Mouse (Mus musculus): ENCODE measurements around the gene Lmtk2.
A peak's percentile ranks its signal among the peaks of the same experiment; 100 is the strongest.

The Lmtk2 gene

GRCm38 (mm10) chr5:144112574-144113438 lies 12.6 kb downstream of the Lmtk2 start:
- no peak for DNase-seq

GRCm38 (mm10) chr5:144114068-144114467 lies 13.8 kb downstream of the Lmtk2 start:
- no peak for DNase-seq

- DNase-seq: no peak
Observed at GRCm38 (mm10) chr5:144114970-144115627, 14.9 kb downstream of the Lmtk2 start.

GRCm38 (mm10) chr5:144115628-144115977 lies 15.4 kb downstream of the Lmtk2 start:
- DNase-seq: no peak

DNA sequence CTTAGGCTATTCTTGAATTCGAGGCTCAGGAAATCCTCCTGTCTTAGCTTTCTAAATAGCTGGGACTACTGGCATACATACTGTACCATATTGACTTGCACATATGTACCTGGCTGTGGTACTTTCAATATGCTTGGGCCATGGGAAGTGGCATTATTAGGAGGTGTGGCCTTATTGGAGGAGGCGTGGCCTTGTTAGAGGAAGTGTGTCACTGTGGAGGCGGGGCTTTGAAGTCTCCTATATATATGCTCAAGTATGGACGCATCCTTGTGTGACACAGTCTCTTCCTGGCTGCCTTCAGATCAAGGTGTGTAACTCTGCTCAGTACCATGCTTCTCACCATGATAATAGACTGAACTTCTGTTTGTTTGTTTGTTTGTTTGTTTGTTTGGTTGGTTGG lies 18.0 kb downstream of the Lmtk2 start:
- DNase-seq: peak; percentile 58 to 64

DNA sequence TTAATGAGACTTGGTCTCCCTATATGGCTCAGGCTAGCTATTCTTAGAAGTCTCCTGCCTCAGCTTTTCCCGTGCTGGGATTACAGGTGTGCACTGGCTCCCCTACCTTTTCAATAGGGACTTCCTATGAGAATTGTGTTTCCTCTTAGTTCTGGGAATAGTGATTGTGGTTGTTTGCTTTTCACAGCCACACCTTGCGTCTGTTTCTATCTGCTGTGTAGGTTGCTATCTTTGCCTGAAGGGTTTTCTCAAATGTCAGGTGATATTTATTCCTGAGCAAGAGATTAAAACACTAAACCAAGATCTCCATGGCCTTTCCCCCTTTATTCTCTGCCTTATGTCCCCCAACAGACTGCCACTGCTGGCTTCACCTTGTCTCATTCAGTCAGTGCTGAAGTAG lies 19.1 kb downstream of the Lmtk2 start:
- DNase-seq: no peak

DNA sequence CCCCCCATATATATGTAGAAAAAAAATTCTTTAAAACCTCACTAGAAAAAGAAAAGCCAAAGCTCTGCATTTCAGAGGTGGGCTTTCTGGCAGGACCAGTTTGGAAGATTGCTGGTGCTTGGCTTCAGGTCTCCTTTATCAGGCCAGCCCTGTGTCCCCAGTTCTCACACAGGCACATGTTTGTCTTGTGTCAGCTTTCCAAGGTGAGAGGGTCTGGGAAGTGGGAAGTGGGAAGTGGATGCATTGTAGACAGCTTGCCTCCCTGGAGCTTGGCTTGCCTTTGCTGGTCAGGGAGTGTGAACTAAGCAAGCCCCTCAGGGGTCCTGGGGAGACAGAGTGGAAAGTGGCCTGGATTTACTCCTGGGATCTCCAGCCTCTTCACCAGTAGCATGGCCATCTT lies 21.3 kb downstream of the Lmtk2 start:
- DNase-seq: no peak

DNA sequence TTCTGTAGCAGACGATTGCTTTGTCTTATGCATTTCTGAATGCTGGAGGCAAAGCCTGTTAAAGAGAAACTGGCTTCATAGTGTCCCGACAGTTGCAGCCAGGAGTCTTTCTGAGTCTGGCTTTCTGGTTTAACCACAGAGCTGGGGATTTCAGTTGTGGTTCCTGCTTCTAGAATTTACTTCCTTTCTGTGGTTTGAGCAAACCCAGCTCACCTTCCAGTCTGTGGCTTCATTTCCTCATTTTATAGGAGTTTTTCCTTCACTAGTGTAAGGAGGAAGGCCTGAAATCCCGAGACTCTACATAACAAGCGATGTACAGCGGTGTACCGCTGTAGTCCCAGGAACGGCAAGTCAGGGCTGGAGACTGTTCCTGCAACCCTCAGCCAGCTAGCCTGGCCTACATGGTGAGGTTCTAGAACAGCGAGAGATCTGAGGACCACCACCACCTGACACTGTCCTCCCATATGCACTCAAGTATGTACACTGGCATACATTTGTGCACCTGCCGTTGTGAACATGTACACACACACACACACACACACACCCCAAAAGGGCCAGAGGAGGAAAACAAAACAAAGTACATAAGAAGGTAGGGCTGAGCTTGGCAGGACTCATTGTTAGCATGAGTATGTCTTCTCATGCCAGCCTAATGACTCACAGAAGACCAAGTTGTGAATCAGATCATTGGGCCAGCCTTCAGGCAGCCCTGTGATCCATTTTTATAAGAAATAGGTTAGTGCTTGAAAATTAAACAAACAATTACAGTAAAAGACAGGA lies 25.9 kb downstream of the Lmtk2 start:
- DNase-seq: peak; percentile 30 to 50

GRCm38 (mm10) chr5:144143531-144143930 lies 43.3 kb downstream of the Lmtk2 start:
- no peak for DNase-seq

DNA sequence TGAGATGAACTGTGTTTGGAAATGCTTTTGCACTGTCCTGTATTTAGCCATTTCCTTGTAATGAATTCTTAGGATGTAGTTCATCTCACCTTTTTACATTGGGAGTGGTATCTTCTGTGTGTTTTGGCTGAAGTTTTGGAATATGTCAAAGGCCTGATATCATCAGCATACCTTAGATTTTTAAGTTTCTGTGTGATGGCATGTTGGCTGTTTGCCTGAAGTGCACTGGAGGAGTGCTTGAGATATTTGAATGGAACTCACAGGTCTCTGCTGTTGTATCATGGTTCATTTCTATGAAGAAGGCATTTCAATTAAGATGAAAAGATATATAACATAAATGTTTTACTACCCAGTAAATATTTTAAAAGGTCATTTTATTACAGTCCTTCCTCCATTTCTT lies 46.7 kb downstream of the Lmtk2 start:
- no peak for DNase-seq

DNA sequence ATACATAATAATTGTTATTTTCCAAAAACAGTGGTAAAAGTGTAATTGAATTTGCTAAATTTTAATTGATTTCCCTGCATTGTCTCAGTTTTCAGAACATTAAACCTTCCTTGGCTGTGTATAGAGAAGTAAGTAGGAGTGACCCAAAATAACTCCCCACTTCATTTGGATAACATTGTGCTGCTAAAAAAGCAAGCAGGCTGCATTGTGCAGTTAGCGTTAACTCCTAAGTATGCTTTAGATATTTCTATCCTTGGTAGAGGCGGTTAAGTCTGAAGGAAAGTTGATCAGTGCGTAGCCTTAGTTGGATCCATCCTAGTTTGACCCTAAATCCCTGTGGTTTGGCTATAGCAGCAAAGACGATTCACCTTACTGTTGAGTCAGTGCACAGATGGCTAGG lies 49.3 kb downstream of the Lmtk2 start:
- DNase-seq: no peak

DNA sequence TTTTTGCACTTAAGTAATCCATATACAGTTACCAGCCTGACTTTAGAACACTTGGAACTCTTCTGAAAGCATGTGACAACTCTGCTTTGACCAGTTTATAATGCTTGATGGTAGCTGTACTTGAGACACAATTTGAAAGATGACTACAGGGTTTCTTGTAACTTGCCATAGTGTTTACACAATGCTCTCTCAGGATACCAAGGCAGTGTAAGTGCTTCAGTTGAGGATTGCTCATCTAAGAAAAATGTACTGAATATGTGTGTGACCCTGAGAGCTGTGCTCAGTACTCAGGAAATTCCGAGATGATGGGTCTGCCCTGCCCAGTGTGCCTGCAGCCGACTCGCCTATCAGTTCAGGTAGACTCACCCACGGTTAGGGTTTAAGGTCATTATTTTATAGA lies 51.0 kb downstream of the Lmtk2 start:
- DNase-seq: no peak

GRCm38 (mm10) chr5:144154528-144154927 lies 54.3 kb downstream of the Lmtk2 start:
- DNase-seq: peak; percentile 78 to 81

DNA sequence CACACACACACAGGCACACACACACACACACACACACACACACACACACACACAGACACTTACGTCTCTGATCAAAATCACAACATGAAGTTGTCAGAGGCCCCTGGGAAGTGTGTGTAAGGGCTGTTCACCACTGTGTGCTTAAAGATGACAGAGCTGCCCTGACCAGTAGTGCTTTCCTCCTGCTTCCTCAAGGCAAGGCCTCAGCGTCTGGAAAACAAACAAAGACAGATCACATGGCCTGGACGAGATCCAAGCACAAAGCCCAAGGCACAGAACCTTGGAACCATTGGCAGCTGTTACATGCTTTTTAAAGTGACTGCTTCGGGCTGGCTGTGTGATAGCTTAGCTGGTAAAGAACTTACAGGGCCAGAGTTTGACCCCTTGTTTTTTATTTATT lies 58.4 kb downstream of the Lmtk2 start:
- no peak for DNase-seq

DNA sequence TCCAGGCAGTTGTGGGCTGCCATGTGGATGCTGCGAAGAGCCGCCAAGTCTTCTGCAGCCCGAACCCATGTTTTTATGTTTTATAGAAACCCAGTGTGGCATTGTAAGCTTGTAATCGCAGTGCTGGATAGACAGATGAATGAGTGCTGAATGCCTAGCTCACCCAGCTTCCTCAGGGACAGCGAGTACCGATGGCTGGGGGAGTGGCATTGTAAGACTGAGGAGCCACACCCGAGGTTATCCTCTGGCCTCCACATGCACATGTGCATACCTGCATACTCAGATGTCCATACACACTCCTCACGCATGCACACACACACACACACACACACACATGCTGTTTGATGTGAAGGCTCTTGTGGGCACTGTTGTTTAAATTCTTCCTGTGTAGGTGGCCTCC lies 58.9 kb downstream of the Lmtk2 start:
- DNase-seq: no peak

DNA sequence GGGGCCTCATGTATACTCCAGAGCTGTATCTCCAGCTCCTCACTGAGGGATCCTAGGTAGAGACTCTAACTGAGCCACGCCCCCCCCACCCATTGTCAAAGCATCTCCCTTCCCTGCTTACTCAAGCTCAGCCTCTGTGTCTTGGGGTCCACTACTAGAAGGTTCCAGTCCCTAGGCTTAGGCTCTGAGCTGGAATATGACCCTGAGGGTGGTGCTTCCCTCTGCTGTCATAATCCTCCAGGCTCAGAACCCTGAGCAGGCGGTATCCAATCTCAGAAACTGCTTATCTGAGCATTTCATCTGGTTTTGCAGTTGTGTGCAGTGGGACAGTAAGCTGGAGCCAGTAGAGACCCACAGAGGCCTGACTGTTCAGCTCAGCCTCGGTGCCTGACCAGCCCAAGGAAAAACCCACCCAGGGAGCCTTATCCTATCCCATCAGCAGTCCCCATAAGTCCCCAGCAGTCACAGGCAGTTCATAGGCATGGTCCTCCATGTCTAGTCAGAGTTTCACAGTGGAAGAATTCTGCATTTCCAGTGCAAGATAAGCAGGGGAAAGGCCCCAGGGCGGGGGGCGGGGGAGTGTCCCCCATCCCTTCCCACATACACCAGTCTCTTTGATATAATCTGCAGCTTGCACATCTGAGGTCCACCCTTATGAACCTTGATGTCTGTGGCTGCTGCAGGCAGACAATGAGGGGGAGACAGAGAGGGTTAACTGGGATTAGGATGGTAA lies 62.0 kb downstream of the Lmtk2 start:
- no peak for DNase-seq

DNA sequence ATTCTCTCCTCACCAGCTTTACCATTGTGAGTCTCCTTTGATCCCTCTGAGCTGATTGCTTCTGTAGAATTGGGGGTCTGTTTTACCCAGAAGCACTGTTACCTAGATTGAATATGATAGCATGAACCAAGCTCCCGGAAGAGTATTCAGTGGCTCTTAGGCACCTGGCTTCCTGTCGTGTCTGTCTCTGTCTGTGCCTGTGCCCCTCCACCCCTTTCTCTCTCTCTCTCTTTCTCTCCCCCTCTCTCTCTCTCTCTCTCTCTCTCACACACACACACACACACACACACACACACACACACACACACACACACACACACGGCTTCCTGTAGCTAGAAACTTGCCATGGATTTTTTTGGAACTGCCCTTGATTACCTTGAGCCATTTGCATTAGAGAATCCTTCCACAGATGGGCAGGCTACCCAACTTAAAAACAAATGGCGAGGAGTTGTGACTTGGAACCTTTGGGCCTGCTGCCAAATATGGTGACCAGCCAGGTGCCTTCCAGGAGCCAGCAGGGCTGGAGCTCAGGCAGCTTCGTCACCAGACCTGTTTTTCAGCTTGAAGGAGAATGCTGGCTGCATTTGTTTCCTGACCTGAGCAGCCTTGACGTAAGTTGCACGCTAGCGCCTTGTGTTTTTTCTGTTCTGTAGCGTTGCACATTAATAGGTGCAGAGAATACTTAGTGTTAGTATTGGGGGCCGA lies 62.7 kb downstream of the Lmtk2 start:
- no peak for DNase-seq

DNA sequence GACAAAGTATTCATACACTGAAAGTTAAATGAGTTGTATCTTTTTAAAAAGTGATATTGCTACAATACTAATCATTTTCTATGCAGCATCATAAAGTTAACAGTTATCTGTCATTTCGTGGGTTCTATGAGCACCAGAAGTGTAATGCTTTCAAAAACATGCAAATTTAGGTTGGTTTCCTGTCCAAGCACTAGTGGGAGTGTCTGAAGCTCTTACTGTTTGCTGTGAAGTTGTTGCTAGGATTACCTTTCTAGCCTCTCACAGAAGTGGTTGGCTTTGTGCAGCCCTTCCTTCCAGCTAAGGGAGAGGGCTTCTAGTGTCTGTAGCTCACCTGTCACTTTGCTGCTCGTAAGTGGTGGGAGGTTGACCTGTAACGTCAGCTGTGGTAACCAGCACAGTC lies 65.5 kb downstream of the Lmtk2 start:
- no peak for DNase-seq

DNA sequence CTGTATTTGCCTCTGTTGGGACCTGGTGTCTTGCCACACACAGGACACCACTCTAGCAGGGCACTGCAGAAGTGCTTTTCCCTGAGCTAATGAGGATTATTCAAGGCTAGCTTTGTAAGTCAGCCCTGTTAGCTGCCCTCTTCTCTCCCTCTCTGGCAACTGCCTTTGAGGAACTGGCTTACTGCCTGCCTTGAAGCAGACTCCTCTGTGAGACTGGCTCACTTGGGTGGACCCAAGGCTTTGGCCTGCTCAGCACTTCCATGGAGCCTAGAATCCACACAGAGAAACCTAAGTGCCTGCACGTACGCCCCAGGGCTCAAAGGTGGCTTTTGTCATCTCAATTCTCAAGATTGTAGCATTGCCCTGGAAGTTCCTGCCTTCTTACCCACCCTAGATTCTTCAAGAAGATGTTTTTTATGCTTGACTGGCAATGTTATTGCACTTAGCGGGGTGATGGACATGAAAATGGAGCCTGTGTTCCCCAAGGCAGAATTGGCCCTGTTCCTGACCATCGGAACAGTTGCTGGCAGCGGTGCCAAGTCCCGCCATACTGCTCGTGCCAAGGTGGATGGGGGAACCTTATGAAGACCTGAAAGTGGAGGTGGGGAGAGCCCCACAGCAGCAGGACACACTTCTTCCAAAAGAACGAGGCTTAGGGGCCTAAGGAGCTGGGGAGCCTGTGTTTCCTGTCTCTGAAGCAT lies 69.2 kb downstream of the Lmtk2 start:
- no peak for DNase-seq

- no peak for DNase-seq
Observed at GRCm38 (mm10) chr5:144173648-144174047, 73.4 kb downstream of the Lmtk2 start.

DNA sequence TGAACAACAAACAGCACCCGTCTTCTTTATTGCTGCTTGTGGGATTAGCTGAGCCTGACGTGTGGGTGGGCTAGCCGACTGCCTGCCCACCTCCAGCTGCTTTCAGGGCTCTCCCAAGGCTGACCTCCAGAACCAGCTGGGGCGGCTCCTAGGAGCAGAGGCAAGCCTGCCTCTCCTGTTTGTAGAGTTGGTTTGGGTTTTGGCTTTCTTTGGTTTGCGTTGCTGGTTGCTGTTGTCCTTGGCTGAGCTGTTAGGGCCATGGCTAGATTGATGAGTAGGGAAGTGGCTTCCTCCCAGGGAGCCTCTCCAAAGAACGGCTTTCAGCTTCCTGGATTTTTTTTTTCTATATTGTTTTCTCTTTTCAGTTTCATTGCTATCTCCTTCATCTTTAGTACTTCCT lies 78.0 kb downstream of the Lmtk2 start:
- DNase-seq: no peak

GRCm38 (mm10) chr5:144181249-144181648 lies 81.0 kb downstream of the Lmtk2 start:
- peak; percentile 92 to 93 for DNase-seq

Data from B cell, adult 2 months (primary cell).